Mouse (Mus musculus): ENCODE results near the gene Itga11.
A peak's percentile ranks its signal among the peaks of the same experiment; 100 is the strongest.

- TF ChIP-seq POLR2A (IDR thresholded peaks at IDR 0.05; ENCODE audit: control insufficient read depth, extremely low read depth, insufficient read depth, low read length, poor library complexity) (no peak), CTCF (IDR thresholded peaks at IDR 0.05; ENCODE audit: borderline replicate concordance, control insufficient read depth, extremely low read depth, insufficient read depth, low read length, poor library complexity) (peak; percentile 68)
These were observed 48.8 kb downstream of the Itga11 start for GRCm38 (mm10) chr9:62726472-62726871.

Data from thymus, adult 2 months (tissue).